Mouse (Mus musculus): ENCODE data around the gene Top2a.
"Not testable (repeated sequence)": the region's sequence is repeated elsewhere in the genome, so short reads cannot be mapped to it uniquely, and the experiment has no call there.

The Top2a gene

DNA sequence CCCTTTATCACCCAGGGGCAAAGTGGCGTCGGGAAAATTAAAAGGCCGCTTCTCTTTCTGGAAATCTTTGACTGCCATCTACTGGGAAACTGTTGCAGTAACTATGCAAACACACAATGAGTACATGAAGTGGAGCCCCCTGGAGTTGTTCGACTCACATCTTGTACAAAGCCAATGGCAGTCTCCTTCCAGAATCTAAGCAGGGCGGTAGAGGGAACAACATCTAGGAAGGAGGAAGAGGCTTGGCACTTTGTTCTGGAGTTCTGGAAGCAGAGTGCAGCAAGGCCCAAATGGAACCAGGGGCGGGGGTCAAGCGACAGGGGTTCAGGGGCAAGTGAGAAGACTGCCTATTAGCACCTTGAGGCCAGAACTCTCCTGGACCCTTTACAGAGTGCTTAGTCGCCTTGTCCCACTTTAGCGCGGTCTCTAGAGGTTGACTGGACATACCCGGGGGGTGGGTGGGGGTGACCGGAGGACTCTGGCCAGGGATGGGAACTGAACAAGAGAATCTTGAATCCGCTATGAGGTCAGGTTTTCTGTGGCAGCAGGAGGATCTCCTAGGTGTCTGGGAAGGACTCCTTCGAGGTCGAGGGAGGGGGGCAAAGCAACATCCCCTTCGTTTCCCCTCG, 16.5 kb upstream of the Top2a start:
- peak; percentile 43 for DNase-seq

GRCm38 (mm10) chr11:99039782-99040181, 15.8 kb upstream of the Top2a start:
- DNase-seq = peak; percentile 75

DNA sequence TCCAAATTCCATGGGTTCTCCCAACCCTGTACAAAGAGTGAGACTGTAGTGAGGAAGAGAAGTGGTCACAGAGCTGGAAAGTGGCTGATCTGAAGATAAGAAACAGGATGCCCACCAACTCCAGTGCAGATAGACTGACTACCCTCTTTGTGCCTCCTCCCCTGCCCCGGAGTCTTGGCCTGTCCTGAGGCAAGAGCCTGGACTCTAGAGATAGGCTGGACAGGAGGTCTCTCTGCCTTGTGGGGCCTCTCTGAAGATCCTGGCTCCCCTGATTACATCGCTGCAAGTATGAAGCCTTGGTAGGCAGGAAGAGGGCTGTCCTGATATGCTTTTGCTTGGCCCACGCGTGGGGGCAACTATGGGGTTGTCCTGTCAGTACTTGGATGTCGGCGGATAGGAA, 12.3 kb upstream of the Top2a start:
- DNase-seq = no peak

DNA sequence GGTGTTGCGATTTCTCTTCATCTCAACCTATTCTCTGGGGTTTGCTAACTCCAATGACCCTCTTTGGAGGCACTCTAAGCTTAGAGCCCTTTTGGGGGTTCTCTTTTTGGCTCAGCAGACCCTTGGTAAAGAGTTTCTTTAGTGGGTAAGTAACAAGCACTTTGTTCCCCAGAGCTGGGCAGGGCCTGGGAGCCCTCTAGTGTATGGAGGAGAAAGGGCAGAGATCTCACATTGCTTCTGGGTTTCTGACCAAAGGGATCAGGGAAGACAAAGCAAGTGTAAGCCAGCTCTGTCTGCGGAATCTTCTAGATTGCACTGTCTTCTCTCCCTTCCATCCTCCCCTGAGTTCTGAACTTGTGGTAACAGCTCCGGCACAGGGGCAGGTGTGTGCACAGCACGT, 11.4 kb upstream of the Top2a start:
- no peak for DNase-seq

DNA sequence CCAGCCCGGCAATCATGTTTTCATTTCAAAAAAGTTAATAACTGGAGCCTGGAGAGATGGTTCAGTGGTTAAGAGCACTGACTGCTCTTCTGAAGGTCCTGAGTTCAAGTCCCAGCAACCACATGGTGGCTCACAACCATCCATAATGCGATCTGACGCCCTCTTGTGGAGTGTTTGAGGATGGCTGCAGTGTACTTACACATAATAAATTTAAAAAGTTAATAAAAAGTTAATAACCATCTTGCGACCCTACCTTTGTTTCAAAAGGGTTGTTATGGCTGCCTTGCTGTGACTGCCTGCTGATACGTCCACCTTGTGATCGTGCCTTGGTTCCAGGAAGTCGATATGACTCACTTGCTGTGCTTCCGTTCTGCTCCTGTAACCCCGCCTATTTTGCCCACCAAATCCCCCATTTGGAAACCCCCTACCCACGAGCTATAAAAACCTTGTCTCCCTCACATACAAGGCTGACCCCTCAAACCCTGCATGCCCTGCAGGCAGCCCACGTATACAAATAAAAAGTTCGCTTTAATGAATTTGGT, 3.0 kb upstream of the Top2a start:
- no peak for DNase-seq

DNA sequence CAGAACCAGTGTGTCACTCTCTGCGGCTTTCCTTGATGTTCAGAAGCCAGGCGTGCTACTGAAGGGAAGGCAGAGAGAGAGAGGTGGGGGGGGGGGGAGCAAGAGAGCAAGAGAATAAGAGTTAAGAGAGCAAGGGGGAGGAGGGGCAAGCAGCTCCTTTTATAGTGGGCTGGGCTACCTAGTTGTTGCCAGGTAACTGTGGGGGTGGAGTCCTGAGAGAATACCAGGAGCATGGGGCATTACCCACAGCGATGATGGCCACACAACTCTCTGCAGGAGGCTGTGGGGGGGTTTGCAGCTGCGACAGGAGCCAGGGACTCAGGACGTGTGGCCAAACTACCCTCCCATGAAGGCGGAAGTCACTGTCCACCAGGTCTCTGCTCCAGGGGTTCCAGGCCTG, 1.9 kb upstream of the Top2a start:
- no peak for DNase-seq

GRCm38 (mm10) chr11:99024468-99025134, 612 bp upstream of the Top2a start:
- DNase-seq = no peak

DNA sequence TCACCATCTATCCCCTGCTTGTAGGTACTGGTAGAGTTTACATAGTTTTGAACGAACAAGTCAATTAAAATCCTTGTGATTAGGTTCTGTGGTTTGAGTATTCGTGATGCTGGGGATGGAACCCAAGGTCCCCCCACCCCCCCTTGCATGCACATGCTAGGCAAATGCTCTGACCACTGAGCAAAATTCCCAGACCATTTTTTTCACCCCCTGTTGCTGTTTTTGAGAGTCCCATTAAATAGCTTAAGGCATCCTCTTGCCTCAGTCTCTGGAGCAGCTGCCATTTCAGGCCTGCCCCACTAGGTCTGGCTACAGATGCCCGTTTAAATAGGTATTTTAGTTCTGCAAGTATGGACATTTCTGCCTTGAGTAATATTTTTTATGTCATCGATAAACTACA, 895 bp downstream of the Top2a start:
- DNase-seq = no peak

- no peak for DNase-seq
Measured at GRCm38 (mm10) chr11:99022384-99022933, 1.5 kb downstream of the Top2a start.

DNA sequence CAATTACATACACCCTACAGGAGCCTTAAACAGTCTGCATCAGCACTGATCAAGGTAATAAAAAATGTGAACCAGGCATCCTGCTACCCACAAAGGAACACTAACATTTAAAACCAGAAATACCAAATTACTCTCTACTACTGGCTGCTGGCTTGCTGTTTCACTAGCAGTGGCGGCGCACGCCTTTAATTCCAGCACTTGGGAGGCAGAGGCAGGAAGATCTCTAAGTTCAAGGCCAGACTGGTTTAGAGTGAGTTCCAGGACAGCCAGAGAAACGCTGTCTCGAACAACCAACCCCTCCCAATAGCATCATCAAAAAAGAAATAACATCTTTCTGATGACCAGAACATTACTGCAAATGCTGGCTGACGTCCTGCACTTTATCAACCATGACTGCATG, 4.1 kb downstream of the Top2a start:
- no peak for DNase-seq

GRCm38 (mm10) chr11:99013856-99014255, 10.1 kb downstream of the Top2a start:
- DNase-seq = no peak

- DNase-seq = no peak
Measured at GRCm38 (mm10) chr11:99010706-99011105, 13.3 kb downstream of the Top2a start.

GRCm38 (mm10) chr11:99010124-99010523, 13.9 kb downstream of the Top2a start:
- no peak for DNase-seq

DNA sequence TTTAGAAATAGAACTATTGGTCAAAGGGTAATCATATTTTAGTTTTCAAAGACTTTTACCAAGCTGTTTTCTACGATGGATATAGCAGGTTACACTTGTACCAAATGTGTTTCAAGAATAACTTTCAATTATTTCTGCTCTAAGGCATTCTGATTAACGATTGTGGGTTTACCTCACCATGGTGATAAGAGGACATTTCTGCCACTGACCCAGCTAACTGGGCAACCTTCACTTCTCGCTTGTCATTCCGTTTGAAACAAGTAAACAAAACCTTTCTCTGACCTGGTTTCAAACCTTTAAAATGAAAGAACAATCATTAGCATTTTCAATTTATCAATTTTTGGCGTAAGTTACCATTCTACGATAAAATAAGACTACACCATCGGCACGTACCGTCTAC, 17.2 kb downstream of the Top2a start:
- no peak for DNase-seq

DNA sequence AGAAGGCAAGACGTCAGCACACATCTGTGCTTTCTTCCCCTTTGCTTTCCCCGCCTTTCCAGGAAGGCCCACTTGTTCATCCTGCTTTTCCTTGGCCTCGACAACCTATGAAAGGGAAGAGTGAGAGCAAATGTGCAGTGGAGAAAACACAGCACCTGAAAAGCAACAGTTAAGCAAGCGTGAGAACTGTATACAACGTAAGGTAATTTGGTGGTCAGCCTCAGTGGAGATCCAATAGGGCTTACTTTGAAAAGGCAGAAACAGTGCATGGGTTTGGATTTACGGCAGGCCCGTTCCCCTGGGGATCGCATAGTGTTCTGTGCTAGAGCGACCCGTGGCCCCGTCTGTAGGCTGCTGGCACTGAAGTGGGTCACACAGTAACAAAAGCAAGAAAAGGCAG, 24.7 kb downstream of the Top2a start:
- no peak for DNase-seq

- DNase-seq = no peak
Measured at GRCm38 (mm10) chr11:98998776-98999175, 25.2 kb downstream of the Top2a start.

- DNase-seq = no peak
Measured at GRCm38 (mm10) chr11:98997659-98998058, 26.3 kb downstream of the Top2a start.

DNA sequence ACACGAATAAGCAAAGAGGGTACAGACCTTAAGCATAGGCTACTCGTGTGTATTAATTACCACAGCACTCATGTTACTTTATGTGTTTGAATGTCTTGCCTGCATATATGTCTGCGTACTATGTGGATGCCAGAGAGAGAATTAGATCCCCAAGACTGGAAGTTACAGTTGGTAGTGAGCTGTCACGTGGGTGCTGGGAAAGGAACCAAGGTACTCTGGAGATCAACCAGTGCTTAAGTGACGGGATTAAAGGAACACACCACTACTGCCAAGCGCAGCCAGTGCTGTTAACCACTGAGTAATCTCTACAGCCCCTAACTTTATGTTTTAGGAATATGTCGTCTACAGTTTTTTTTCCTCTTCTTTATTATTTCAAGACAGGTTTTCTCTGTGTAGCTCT, 28.0 kb downstream of the Top2a start:
- DNase-seq = no peak

- no peak for DNase-seq
Measured at GRCm38 (mm10) chr11:98990866-98991265, 33.1 kb downstream of the Top2a start.

- DNase-seq = not testable (repeated sequence)
Measured at GRCm38 (mm10) chr11:98988260-98988659, 35.7 kb downstream of the Top2a start.

DNA sequence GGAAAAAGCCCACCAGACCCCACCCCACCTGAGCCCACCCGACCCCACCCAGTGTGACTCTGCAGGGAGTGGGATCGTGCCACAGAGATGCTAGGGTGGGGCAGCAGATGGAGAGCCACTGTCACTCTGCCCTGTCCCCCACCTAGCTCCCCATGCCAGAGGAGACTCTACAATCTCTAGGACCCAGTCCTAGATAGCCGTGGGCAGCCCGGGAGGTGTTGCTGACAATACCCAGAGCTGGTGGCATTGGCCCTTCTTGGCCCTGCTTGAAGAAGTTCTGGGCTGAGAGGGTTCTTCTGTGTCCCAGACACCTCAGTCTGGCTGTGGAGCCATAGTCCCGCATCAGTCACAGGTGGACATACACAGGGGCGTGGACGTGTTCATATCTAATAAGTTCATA, 38.4 kb downstream of the Top2a start:
- DNase-seq = no peak

DNA sequence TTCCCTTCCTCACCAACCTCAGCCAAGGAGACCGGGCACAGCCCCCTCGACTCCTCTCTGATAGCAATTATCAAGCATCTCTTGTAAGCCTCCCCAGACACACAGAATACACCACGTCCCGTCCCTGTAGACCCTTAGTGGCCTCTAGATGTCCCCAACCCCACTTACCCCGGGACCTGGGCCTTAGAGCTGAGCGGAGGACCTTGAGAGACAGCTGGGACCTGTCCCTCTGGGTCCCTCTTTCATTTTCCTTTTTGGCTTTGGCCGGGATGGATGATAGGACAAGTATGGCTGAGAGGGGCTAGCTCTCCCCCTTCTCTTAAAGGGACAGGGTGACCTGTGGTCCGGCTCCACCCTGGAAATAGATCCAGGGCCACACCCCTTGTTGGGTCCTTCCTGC, 40.4 kb downstream of the Top2a start:
- DNase-seq = no peak

- DNase-seq = no peak
Measured at GRCm38 (mm10) chr11:98982773-98983133, 41.2 kb downstream of the Top2a start, which contains the start of gene Gjd3. Gene Gjd3 (minus strand): TSS chr11:98983016.

DNA sequence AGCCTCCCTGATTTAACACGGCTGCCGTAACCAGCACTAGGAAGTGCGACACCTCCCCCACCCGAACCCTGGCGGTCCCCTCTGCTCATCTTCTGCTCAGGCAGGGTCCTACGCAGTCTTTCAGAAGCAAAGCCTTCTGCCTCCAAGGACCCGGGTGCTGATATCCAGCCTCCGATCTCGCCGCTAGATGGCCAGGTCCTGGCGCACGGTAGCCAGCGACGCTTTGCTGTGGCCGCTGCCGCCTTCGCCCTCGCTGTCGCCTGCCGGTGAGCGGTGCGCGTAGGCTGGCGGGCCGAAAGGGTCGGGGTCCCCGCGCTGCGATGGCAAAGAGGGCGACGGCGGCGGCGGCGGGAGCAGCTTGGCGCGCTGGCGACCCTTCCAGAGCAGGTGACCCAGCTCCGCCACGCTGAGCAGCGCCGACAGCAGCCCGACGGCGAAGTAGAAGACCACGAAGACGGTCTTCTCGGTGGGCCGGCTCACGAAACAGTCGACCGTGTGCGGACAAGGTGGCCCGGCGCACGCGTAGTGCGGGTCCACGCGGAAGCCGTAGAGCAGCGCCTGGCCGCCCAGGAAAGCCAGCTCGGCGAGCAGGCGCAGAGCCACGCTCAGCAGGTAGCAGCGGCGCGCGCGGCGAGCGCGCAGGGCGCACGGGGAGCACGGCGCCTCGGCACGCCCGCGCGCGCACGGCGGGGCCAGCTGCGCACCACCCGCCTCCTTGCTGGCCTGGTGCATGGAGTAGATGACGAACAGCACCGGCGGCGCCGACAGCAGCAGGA, 41.8 kb downstream of the Top2a start:
- DNase-seq = peak; percentile 75

Data from right cerebral cortex, postnatal 14 days (tissue).